Mouse (Mus musculus): ENCODE measurements at regions not wholly inside any gene's neighbourhood (a gene's known extent, or its start where the extent isn't known, plus 50 kb on each side); places are given as distances from the start of the nearest gene placed in this dataset.
A peak's percentile ranks its signal among the peaks of the same experiment; 100 is the strongest.

DNA sequence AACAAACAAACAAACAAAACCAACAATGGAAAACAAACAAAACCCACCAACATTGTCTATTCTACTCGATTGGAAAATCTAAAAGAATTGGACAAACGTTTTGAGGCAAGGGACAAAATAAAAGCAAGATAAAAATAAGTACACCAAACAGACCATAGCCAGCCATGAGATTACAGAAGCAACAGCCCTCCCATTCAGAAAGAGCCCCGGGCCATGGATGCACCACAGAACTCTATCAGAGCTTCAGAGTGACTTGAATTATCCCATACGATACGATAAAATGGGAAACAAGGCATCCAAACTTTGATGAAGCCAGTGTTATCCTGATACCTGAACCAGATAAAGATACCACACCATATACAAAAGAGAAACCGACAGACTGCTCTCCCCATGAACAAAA is 68.7 kb downstream of the Npepl1 start:
- DNase-seq = no peak

DNA sequence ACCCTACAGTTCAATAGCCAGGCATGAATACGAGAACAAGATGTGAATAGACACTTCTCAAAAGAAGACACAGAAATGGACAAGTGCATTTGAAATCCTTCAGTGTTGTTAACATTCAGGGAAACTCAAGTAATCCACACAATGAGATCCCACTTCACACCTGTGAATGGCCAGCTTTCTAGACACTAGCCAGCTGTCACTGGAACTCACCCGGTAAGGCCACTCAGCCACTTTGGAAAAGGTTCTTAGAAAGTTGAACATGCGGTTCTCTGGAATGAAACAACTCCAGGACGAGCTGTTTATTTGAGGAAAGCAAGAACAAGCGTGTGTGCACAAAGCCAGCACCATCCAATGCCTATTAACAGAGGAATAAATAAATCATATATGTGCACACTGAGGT is 74.6 kb downstream of the Npepl1 start:
- DNase-seq = no peak

GRCm38 (mm10) chr2:174191071-174191470 is 80.9 kb downstream of the Npepl1 start:
- DNase-seq = no peak

DNA sequence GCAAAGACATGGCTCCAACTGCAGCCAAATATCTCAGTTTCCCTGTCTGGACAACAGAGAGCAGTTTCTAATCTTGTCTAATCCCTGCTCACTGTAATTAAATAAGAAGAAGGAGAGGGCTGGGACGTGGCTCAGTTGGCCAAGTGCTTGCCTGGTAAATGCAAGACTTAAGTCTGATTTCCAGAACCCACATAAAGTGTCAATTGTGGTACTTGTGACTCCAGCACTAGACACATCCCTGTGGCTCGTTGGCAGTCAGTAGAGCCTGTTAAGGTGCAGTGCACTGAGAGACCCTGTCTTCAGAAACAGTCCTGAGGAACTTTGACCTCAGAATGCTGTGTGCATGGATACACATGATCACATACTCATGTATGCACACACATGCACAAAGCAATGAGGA is 81.4 kb downstream of the Npepl1 start:
- DNase-seq = no peak

DNA sequence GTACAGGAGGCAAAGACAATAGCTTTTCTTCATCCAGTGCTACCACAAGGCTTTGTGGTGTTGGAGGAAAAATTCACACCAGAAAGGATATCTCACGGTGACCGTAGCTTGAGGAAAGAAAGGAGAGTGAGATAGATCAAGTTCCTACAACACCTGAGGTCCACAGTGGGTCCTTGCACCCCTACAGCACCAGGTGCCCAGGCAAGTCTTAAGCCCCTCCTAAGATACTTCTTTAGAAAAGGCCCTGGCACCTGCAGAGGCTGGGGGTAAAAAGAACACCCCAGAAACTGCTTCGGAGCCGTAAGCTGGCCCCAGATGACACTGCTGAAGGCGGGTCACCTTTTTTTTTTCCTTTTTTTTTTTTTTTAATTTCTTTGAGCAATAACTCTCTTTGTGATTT is 81.9 kb downstream of the Npepl1 start:
- no peak for DNase-seq

DNA sequence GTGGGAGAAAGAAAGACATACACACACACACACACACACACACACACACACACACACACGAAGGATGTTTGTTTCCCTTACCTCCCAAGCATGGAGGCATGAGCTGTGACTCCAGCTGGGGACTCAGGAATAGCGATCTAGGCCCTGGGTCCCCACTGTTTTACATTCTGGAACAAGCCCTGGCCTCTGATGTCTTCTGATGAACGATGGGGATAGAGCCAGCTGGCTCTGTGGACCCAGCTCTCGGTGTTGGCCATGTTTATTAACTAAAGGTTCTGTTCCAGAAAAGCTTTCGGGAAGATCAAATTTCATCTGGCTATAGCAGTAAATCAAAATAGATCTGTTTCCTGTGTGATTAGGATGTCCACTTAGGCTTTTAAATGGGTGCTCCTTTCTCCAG is 83.4 kb downstream of the Npepl1 start:
- peak; percentile 7 for DNase-seq

- no peak for DNase-seq
Observed at GRCm38 (mm10) chr2:174195651-174196050, 85.5 kb downstream of the Npepl1 start.

DNA sequence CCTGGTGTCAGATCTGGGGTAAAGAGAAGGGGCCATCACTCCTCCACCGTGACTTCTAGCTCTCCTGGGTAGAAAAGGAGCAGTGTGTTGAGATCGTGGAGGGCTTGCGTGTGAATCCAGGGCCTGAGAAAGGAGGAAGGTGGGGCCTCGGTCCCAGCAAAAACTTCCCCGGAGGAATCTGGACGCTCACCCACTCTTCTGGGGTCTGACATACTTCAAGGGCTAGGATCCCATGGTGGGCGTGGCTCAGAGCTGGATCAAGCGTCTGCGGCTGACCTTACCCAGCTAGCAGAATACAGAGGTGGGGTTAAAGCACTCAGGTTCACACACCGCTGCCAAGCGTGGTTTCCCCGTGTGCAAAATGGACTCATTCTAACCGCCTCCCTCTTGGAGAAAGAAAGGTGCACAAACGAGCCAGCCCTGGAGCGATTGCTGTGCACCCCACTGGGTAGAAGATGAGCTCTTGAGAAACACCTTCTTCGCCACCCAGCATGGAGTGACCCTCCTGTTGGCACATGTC is 86.6 kb downstream of the Npepl1 start:
- no peak for DNase-seq

- no peak for DNase-seq
Observed at GRCm38 (mm10) chr2:174197306-174197945, 86.7 kb upstream of the Gnas start.

DNA sequence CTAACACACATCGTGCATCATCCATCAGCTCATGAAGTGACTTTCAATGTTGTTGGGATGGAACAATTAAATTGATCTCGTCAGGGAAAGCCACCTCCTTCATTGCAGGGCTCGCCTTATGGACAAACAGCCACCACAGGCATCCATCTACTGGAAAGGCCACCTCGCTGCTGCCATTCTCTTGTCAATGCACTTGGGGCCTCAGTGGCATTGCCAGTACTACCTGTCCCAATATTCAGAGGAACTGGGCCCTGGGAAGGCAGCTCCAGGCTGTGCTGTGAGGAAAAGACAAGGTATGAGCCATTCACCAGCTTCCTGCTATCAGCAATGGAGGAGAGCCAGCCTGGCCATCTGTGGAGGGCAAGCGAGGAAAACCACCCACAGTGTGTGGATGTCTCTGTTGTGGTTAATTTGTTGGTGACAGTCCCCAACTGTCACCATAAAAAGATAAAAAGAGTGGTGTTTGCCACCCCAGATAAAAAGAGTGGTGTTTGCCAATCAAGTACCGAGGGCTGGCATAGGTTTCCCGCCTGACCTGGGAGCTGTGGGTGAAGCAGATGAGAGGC is 85.6 kb upstream of the Gnas start:
- no peak for DNase-seq

- DNase-seq = no peak
Observed at GRCm38 (mm10) chr2:174199961-174200862, 83.9 kb upstream of the Gnas start.

- DNase-seq = no peak
Observed at GRCm38 (mm10) chr2:174203412-174203811, 80.7 kb upstream of the Gnas start.

GRCm38 (mm10) chr2:174211681-174212080 is 72.4 kb upstream of the Gnas start:
- peak; percentile 8 for DNase-seq

DNA sequence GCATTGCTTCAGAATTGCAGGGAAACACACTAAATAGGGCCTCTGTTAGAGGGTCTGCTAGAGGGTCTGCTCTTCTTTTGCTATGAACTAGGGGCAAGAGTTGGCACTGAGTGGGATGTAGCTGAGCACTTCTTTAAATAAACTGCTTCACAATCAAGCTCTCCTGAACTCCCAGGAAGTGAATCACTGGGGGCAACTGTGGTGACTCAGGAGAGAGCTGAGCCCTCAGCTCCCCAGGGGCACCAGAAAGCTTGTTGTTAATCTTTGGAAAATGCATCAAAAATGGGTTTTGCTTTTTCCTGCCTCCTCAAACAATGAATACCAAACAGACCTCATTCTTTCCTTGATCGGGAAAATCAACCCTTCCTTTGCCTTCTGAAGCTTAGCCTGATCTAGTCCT is 57.5 kb upstream of the Gnas start:
- DNase-seq = no peak

All from lung, postnatal 10 days (tissue).